Mouse (Mus musculus) thymus, postnatal 10 days (tissue): Measurements from ENCODE around the gene Celsr3.

ENCODE experiments used
- DNase-seq, 2 experiments: peaks; one replicate each; pipeline ENCODE4 v3.0.0; 2021; ENCODE audit warnings: low spot score in 2 of 2

Gene Celsr3

DNA sequence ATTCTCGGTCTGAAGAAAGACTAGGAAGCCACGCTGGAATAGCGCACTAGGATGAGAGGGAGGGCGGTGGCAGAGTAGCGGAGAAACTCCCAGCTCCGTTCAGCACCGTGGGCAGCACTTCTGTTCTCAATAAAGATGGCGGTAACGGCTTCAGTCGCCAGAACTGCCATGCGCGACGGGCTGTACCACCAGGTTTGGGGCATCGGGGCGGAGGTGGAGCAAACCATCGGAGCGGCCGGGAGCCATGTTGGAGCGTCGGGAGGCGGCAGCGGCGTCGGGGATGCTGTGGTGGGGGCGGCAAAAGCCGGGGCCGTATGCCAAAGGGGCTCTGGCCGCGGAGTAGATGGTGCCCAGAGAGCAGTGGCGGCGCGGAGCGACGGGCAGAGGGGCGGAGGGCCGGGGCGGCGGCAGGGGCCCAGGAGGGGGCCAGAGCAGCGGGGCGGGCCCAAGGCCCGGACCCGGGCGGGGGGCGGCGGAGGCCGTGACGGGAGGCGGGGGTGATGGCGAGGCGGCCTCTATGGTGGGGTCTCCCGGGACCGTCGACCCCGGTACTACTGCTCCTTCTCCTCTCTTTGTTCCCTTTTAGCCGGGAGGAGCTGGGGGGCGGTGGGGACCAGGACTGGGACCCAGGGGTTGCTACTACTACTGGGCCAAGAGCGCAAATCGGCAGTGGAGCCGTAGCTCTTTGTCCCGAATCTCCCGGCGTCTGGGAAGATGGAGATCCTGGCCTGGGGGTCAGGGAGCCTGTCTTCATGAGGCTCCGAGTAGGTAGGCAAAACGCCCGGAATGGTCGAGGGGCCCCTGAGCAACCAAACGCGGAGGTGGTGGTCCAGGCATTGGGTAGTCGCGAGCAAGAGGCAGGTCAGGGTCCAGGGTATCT, at the start of gene Celsr3:
Celsr3 (plus strand) TSS at position 501 of the 880 bp plus-strand sequence.
- DNase-seq = peak in 1 of 2 experiments; percentile 13

DNA sequence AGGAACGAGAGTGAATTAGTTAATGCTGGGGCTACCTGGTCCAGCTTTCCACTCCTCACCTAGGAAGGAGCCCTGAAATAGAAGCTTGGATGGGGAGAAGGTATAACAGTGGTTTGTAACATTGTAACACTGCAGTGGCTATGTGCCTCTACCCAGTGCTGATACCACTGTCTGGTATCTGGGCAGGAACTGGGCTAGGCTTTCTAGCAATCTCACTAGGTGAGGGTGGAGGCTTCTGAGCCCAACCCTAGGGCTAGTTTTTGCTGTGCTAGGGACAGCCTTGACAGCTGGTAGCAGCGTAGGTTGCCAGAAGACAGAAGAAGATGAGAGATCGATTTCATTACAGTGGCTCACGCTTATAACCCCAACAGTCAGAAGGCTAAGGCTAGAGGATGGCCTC, 49.5 kb upstream of the Celsr3 start:
- no peak for DNase-seq

DNA sequence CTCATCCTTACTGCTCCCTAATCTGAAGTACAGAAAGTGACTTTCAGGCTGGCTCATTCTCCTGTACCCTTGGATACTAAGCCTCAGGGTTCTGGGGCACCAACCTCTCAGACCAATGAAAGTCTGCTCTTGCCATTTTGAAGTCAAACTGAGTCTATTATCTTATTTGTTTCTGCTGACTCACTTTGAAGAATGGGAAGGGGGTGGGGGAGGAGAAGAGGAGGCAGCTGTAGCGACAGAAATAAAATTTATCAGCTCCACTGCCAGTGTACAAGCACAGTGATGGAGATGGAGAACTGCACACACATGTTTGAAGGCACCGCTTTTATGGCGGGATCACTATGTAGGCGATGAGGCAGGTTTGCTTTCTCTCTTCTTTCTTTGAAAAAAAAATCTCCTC, 48.8 kb upstream of the Celsr3 start:
- DNase-seq = no peak

DNA sequence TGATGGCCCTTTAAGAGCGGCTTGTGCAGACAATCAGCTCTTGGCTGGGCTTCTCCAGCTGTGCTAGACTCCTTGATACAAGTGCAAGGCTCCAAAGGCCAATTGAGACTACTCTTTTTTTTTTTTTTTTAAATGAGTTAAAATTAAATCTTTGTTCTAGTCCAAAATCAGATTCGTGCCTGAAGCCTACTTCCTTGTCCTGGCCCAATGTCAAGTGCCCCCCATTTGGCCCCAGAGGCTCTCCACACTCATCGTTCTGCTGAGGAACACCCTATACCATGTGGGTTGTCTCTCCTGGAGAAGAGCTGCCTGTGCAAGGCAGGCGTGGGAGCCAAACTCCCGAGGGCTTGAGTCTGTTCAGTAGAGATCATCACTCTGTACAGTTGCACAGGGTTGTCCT, 45.2 kb upstream of the Celsr3 start:
- no peak for DNase-seq

DNA sequence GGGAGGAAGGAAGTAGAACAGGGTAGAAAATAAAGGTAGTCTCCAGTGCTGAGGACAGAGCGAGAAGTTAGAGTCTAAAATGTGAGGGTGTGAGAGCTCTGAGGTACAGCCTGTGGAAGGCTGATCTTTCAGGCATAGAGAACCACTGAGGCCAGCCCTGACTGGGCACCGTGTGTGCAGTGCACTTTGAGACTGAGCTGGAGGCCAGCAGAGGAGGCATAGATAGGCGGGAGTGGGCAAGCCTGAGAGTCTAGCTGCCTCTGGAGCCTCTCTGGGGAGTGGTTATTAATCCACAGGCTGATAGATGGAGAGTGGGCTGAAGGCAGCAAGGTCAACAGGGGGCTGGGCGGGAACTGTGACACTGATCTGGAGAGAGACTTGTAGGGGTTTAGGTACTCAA, 44.2 kb upstream of the Celsr3 start:
- DNase-seq = no peak

DNA sequence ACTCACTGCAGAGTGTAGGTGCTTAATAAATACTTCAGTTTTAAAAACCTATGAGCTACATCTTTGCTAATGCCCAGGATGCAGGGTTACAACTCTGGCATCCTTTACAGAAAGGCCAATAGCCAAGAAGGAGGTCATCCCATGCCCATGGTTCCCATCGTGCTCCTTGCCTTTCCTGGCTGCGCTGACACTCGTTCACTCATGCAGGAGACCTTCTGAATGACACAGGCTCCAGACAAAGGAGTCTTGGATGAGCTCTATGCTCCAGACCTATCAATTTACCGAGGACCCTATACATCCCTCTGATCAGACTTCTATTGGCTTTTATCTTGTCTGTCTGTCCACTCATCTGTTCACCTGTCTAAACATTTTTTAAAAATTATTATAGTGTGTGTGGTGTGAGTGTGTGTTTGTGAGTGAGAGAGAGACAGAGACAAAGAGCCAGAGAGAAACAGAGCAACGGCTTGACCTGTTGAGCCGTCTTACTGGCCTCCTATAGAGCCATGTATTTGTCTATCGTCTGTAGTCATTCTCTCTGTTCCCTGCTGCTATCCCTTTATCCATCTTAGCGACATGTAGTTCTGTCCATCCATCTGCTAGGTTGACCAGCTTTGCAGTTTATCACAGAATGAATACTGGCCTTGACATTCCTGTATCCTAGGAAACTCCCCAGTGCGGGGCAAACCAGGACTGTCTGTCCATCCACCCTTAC, 43.1 kb upstream of the Celsr3 start:
- DNase-seq = no peak

DNA sequence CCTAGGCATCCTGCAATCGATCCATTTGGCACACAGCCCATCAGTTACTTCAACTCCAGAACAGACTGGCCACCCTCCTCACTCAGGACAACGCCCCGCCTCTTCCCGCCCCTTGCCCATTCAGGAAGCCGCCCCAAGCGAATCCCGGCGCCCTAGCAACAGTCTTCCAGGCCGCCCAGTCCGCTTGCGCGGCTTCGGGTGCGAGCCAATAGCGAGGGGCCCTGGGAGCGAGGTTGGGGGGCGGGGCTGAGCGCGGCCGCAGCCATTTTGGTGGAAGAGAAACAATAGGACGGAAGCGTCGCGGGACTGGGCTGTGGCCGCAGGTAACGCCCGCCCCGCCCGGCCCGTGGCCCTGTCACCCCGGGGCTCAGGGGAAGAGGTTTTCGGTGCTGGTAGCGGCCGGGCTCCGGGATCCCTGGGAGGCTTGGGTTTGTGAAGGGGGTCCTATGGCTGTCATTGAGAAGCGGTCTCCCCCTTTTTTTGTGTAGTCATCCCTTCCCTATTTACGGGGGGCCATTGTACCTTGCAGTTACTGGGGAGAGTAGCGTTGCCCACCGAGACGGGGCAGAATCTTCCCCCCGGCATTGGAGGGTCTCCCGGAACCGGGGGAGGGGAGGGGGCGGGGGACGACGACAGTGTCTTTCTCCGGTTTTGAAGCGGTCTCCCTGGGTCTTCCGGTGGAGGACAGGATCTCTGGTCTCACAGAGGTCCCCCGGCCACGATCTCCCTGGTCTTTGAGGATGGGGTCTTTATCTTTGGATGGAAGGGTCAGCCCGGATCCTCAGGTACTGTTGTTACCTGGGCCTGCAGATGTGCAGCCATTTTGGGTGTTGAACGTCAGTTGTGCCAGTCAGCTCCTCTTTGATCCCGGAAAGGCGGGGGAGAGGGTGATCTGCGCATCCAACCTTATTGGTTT, 42.3 kb upstream of the Celsr3 start, which contains the start of gene Ip6k2:
Ip6k2 (plus strand) TSS at position 249 of the 916 bp plus-strand sequence.
- DNase-seq = peak; percentile 94 to 95

DNA sequence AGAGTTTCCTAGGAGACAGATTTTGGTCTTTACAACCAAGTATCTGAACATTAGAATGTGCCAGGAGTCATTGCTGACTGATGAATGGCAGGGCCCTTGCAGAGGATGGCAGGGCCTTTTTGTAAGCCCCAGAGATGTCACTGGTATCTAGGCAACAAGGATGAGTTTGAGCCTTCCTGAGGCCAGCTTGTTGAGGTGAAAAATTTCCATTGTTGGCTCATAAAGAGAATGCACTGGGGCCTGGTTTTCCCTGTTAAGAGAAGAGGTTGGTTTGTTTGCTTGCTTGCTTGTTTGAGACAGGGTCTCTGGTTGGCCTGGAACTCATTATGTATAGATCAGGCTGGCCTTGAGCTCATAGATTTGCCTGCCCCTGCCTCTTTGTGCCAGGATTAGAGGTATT, 40.7 kb upstream of the Celsr3 start:
- DNase-seq = no peak

DNA sequence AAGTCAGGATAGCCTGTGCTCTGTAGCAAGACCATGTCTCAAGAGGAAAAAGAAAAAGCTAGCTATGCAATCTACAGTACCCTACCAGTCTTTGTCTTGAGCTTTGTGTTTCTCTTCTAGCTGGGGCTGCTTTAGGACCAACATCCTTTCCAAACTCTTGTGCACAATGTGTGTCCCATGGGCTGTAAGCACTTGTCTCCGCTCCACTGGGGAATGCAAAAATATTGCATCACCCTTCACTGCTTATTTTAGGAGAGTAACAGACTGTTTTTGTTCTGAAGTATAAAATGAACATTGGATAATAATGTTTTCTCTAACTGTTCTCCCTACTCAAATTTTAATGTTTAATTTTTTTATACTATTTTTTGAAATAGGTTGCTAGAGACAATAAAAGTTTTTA, 39.6 kb upstream of the Celsr3 start:
- DNase-seq = no peak

DNA sequence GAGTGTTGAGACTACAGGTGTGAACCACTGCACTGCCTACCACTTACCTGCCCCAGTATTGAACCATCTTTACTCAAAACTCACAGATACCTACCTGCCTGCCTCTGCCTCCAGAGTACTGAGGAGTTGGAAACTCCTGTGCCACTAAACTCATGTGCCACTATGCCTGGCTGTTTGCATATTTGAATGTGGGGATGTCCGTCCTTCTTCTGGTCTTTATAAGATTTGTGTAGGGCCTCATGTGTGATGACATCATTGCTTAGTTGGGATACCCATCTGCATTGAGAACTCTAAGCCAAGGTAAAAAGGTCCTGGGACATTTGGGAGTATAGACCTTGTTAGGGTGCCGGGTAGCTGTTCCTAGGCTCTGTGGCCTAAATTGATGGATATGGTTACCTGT, 39.0 kb upstream of the Celsr3 start:
- no peak for DNase-seq

DNA sequence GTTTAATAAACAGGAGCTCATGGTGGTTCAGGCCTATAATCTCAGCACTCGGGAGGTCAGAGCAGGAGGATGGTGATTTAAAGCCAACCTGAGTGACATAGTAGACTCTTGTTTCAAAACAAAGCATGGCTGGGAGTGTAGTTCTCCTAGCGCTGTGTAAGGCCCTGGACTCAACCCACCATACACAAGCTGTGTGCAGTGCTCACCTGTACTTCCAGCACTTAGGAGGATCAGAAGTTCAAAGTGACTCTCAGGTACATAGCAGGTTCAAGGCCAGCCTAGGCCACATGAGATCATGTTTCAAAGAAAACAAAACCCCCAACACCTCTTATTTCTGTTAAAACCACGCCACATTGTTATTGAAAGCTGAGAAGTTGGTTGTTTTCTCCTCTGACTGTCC, 37.4 kb upstream of the Celsr3 start:
- DNase-seq = no peak

DNA sequence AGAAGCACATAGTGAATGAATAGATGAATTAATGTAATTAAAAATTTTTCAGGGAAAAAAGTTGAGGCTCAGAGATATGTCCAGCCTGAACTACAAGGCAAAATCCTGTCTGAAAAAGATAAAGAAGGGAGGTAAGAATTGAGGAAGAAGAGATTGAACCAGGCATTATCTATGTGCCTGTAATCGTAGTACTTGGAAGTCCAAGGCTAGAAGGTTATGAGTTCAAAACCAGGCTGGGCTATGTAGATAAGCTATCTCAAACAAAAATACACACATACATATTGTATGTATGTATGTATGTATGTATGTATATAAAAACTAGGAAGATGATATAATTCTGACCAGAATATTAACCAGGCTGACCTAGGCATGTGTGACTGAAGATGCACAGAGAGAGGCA, 33.8 kb upstream of the Celsr3 start:
- no peak for DNase-seq

DNA sequence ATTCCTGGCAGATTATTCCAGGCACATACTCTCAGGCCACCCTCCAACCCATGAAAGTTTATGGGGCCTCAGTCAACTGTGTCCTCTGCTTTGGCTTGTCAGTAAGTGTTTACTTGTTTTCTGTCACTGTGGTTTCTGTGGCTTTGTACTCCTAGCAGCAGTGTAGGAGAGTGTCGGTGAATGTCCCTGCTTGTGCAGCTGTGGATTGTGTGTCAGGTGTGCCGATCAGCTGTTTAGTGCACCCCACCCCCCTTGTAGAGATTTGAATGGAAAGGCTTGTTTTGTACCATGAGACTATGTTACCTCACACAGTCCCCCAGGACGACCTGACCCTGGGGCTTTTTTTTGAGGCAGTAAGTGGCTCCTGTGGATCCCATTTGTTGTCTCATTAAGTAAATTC, 33.4 kb upstream of the Celsr3 start:
- peak; percentile 65 to 69 for DNase-seq

DNA sequence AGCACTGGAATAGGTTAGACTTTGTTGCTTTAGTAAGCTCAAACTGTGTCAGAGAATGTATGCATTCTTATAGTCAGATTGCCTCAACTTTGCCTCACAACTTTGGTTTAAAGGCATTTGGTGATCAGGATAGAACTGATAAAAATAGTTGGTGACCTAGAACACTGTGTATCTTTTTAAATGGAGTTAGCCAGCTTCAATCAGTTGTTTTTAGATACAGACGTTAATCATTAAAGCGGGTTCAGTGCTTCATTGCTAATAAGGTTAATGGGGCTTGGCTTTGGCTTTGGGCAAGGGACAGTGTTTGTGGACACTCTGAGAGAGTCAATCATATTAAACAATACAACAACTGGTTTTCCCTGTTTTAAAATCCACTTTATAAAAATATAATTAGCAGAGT, 30.8 kb upstream of the Celsr3 start:
- no peak for DNase-seq

DNA sequence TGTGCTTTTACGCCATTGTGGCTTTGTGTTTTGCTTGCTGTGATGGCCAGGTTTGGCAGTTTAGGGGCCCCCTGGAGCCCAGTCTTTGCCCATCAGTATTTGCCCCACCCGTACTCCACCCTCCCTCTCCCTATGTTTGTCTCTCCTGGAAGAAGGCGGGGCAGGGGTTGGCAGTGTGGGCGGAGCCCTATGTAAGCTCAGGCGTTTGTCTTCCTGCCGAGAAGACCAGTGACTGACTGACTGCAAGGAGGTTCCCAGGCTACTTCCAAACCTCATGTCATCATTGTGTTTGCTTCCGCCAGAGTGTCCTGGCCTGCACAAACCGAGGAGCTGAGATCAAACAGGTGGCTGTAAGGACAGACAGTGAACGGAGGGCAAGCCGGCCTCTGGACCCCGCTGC, 30.4 kb upstream of the Celsr3 start:
- DNase-seq = no peak

DNA sequence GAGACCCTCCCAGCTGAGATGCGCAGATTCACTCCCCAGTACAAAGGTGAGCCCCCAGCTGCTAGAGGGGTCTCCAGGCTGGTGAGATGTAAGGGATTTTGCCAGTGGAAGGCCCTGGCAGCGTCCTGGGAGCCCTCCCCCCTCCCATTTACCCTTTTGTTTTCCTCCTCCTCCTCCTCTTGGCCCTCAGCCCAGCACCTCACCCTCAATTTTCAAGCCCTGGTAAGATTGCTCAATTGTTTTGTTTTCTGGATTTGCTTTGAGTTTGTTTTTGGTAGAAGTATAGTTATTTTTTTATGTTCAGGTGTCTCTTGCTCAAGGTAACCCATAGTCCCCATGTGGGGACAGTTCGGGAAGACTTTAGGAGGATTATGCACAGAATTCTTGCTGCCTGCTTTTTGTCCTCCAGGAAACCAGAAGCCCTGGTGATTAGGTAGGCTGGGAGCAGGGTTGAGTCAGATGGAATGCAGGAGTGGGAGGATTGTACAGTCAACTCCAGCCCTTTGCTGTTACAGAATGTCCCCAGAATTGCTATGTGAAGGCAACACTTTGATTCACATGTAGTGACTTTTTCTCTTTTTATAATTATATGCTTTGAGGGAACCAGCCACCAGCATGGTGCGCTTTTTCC, 29.7 kb upstream of the Celsr3 start:
- no peak for DNase-seq

DNA sequence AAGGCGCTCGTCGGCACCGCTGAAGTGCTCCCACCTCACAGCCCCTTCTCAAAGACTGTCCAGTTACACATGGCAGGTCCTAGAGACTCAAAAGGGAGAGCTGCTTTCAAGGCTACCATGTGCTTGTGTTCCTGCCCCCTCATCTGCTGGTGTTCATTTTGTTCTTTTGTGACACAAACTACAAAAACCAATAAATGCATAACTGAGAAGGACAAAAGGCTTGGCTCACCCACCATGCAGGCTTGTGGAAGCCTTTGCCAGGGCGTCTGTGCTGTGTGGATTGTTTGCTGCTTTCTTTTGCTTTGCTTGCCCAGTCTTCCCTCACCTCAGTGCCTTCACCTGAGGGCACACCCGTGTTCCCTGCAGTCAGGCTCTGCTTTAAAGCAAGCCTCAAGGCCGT, 28.6 kb upstream of the Celsr3 start:
- DNase-seq = no peak

DNA sequence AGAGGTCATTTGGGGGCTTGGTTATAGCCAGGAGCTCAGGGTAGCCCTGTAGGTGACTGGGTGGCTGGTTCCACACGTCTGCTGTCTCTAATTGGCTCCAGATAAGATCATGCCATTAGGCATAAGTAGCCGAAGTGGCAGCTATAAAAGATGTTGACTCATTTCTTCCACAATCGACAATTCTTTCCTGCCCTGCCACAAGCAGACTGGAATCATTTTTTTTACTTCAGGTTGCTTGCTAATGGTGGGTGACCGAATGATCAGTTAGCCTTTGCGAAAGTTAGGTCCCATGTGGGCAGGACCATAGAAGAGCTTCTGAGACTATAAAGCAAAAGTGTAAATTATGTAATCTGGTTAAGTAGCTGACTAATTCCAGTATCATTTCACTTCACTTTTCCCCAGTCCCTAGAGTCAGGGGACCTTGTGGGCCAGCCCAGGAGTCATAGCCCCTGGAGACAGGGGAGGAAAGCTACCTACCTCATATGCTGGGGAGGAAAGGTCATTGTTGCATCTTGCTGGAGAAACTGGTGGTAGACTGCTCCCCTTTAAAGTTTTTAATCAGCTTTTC, 27.5 kb upstream of the Celsr3 start:
- DNase-seq = no peak

DNA sequence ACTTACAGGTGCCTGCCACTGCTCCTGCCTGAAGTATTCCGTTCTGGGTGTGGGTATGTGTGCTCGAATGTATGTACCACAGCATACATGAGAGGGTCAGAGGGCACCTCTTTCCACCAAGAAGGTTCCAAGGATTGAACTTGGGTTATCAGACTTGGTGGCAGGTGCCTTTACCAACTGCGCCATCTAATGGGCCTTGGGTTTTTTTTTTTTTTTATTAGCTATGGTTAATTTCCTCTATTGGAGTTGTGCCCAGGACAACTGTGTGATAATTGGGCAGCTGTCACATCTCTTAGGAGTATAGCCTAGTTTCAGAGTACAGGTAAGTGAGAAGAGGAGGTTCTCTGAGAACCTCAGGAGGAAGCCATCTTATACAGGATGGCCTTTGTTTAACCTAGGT, 26.6 kb upstream of the Celsr3 start:
- no peak for DNase-seq

DNA sequence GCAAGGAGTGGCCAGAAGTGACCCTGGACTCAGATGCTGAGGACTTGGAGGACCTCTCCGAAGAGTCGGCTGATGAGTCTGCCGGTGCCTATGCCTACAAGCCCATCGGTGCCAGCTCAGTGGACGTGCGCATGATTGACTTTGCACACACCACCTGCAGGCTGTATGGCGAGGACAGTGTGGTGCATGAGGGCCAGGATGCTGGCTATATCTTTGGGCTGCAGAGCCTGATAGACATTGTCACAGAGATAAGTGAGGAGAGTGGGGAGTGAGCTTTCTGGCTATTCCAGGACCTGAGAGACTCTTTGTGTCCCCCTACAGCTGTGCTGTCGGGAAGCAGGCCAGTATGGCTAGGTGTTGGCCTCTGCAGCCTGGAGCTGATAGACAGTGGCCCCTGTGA, 20.4 kb upstream of the Celsr3 start:
- no peak for DNase-seq

DNA sequence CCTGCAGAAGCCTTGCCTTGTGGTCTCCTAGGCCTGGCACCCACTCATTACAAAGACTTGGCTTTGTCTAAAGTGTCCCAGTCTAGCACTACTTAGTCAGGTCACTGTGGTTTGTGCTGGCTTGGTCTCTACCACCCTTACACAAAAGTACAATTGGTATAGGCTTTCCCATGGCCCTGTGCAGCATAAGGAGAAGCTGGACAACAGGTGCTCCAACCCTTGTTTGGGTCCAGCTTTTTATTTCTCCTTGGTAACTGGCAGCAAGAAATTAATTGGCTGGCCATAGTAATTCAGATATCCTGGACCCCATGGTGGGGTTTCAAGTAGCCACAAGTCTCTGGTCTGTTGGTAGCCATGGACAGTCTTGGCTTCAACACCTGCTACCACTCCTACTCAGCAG, 19.7 kb upstream of the Celsr3 start:
- no peak for DNase-seq
